Mouse (Mus musculus) midbrain, postnatal 0 days (tissue): ENCODE results near the gene Dennd6a. TPM values are rescaled to one million over a fixed set of nuclear protein-coding genes. Genes with fewer than 3 reads are reported as not detected.

Experiments used
- ATAC-seq: fragments of 200-750 bp; cut with Nextera tagmentation; 2 replicates; pipeline ENCODE4 v1.8.0; 2017; ENCODE audit warnings: moderate number of reproducible peaks, mild to moderate bottlenecking, moderate TSS enrichment, moderate library complexity; ENCODE audit not compliant: low FRiP score
- DNase-seq: peaks from one replicate; pipeline ENCODE4 v3.0.0-alpha.2; 2015; ENCODE audit warnings: low spot score
- H3K27ac ChIP-seq: fragments of 300-500 bp; sonication (generic); 2 replicates; pipeline ENCODE4 v1.5.1; 2014; ENCODE audit warnings: low read depth, mild to moderate bottlenecking, low read length, mixed read lengths
- H3K27me3 ChIP-seq: fragments of 300-500 bp; sonication (generic); 2 replicates; pipeline ENCODE4 v1.6.1; 2014; ENCODE audit warnings: low read length, control low read depth, mixed read lengths; ENCODE audit not compliant: insufficient read depth
- H3K36me3 ChIP-seq: fragments of 300-500 bp; sonication (generic); 2 replicates; pipeline ENCODE4 v1.6.1; 2014; ENCODE audit warnings: low read length, control low read depth, mixed read lengths; ENCODE audit not compliant: insufficient read depth
- H3K4me1 ChIP-seq: fragments of 300-500 bp; sonication (generic); 2 replicates; pipeline ENCODE4 v1.6.1; 2014; ENCODE audit warnings: mild to moderate bottlenecking, control low read depth, antibody characterized with exemption, low read length, mixed read lengths; ENCODE audit not compliant: insufficient read depth
- H3K4me2 ChIP-seq: fragments of 300-500 bp; sonication (generic); 2 replicates; pipeline ENCODE4 v1.6.1; 2014; ENCODE audit warnings: low read depth, mild to moderate bottlenecking, low read length, mixed read lengths; ENCODE audit not compliant: poor library complexity, severe bottlenecking
- H3K4me3 ChIP-seq: fragments of 300-500 bp; sonication (generic); 2 replicates; pipeline ENCODE4 v1.5.1; 2014; ENCODE audit warnings: low read depth, mild to moderate bottlenecking, low read length, moderate library complexity
- H3K9ac ChIP-seq: fragments of 300-500 bp; sonication (generic); replicated peaks from 2 replicates; pipeline ENCODE4 v1.6.1; 2014; ENCODE audit warnings: mild to moderate bottlenecking, low read length, moderate library complexity, mixed read lengths; ENCODE audit not compliant: poor library complexity, severe bottlenecking
- H3K9me3 ChIP-seq: fragments of 300-500 bp; sonication (generic); 2 replicates; pipeline ENCODE4 v1.6.1; 2016; ENCODE audit warnings: low read length, control low read depth
- CTCF ChIP-seq: IDR thresholded peaks from 2 replicates; pipeline ENCODE4 v1.5.1; 2016; ENCODE audit warnings: antibody characterized with exemption, mild to moderate bottlenecking
- WGBS: fragments of 180-500 bp; shearing (Covaris S2); extraction: QIAGEN DNeasy Blood & Tissue Kit; methylation state at CpG from one replicate; pipeline ENCODE4 v1.1.7; 2014; 5-methylcytosine and 5-hydroxymethylcytosine counted together
- polyA plus RNA-seq: library from polyadenylated mRNA; unstranded; fragments of >200 nt; fragmentation: Nextera tagmentation; extraction: Ambion mirVana; gene quantifications from 2 replicates; pipeline ENCODE4 v1.2.1, GENCODE M21; 2015
- total RNA-seq: library from RNA; depleted of rRNA; stranded (reverse); fragments of >200 nt; gene quantifications from 2 replicates; pipeline ENCODE4 v1.2.3, GENCODE M21; 2014

The Dennd6a gene
- total and polyA plus RNA-seq, 2 experiments from 2014 or later, result 9.5 to 26.1 TPM

- no peak overlapping the region for H3K27ac ChIP-seq
- DNase-seq, result no peak
- ATAC-seq, result no peak
- TF ChIP-seq CTCF, result no peak
- H3K4me3 ChIP-seq, result no peak overlapping the region
- WGBS, result 97% methylated on average over 1 of the region's 1 CpGs
- H3K4me2 ChIP-seq, result no peak overlapping the region
- H3K9ac ChIP-seq, result no peak overlapping the region
- H3K36me3 ChIP-seq, result no peaks in the 10 kb centered on the region
- no peaks in the 10 kb centered on the region for H3K27me3 ChIP-seq
- H3K9me3 ChIP-seq, result no peaks in the 10 kb centered on the region
- H3K4me1 ChIP-seq, result no peaks in the 10 kb centered on the region
Observed at GRCm38 (mm10) chr14:26542136-26542535, 31.5 kb upstream of the Dennd6a start.

- 84% methylated on average over 10 of the region's 10 CpGs for WGBS
- TF ChIP-seq CTCF, result no peak
- no peak for DNase-seq
Observed at GRCm38 (mm10) chr14:26547516-26548488, 25.9 kb upstream of the Dennd6a start.

GRCm38 (mm10) chr14:26550712-26551111, 22.9 kb upstream of the Dennd6a start:
- H3K9ac ChIP-seq, result no peak overlapping the region
- no peak overlapping the region for H3K27ac ChIP-seq
- H3K9me3 ChIP-seq, result no peaks in the 10 kb centered on the region
- H3K27me3 ChIP-seq, result no peaks in the 10 kb centered on the region
- H3K4me2 ChIP-seq, result no peak overlapping the region
- no peak overlapping the region for H3K4me3 ChIP-seq
- WGBS, result 96% methylated on average over 8 of the region's 8 CpGs
- DNase-seq (no peak), ATAC-seq (no peak)
- no peaks in the 10 kb centered on the region for H3K4me1 ChIP-seq
- TF ChIP-seq CTCF, result no peak
- no peaks in the 10 kb centered on the region for H3K36me3 ChIP-seq

More at GRCm38 (mm10) chr14:26547516-26548488, 25.9 kb upstream of the Dennd6a start:
- H3K4me3 ChIP-seq, result no peak overlapping the region
- H3K9me3 ChIP-seq, result no peaks in the 10 kb centered on the region
- H3K27me3 ChIP-seq, result no peaks in the 10 kb centered on the region
- H3K4me2 ChIP-seq, result no peak overlapping the region
- H3K9ac ChIP-seq, result no peak overlapping the region
- H3K27ac ChIP-seq, result no peak overlapping the region
- no peaks in the 10 kb centered on the region for H3K4me1 ChIP-seq
- ATAC-seq, result no peak
- H3K36me3 ChIP-seq, result no peaks in the 10 kb centered on the region

GRCm38 (mm10) chr14:26552441-26552840, 21.2 kb upstream of the Dennd6a start:
- Histone ChIP-seq H3K27ac (no peak overlapping the region), H3K27me3 (no peaks in the 10 kb centered on the region), H3K9me3 (no peaks in the 10 kb centered on the region), H3K4me2 (no peak overlapping the region), H3K4me3 (no peak overlapping the region), H3K9ac (no peak overlapping the region), H3K4me1 (no peaks in the 10 kb centered on the region), H3K36me3 (no peaks in the 10 kb centered on the region)
- 85% methylated on average over 2 of the region's 2 CpGs for WGBS
- DNase-seq (no peak), ATAC-seq (no peak)
- TF ChIP-seq CTCF, result no peak

- Histone ChIP-seq H3K4me1 (no peaks in the 10 kb centered on the region), H3K9me3 (no peaks in the 10 kb centered on the region), H3K27me3 (no peaks in the 10 kb centered on the region), H3K9ac (no peak overlapping the region), H3K4me3 (no peak overlapping the region), H3K4me2 (no peak overlapping the region), H3K27ac (no peak overlapping the region), H3K36me3 (no peaks in the 10 kb centered on the region)
- 90% methylated on average over 3 of the region's 3 CpGs for WGBS
- ATAC-seq (no peak), DNase-seq (no peak)
- TF ChIP-seq CTCF, result no peak
Observed at GRCm38 (mm10) chr14:26552853-26553252, 20.8 kb upstream of the Dennd6a start.

- no peaks in the 10 kb centered on the region for H3K36me3 ChIP-seq
- DNase-seq (no peak), ATAC-seq (no peak)
- no peak overlapping the region for H3K9ac ChIP-seq
- H3K27me3 ChIP-seq, result no peaks in the 10 kb centered on the region
- no peak overlapping the region for H3K4me3 ChIP-seq
- no peak overlapping the region for H3K27ac ChIP-seq
- TF ChIP-seq CTCF, result no peak
- no peaks in the 10 kb centered on the region for H3K4me1 ChIP-seq
- H3K9me3 ChIP-seq, result no peaks in the 10 kb centered on the region
- 86% methylated on average over 1 of the region's 1 CpGs for WGBS
- H3K4me2 ChIP-seq, result no peak overlapping the region
Observed at GRCm38 (mm10) chr14:26557581-26557980, 16.1 kb upstream of the Dennd6a start.
